Mouse (Mus musculus) 3134 (cell line): ENCODE measurements around the gene Batf.
"Not testable (repeated sequence)": the region's sequence is repeated elsewhere in the genome, so short reads cannot be mapped to it uniquely, and the experiment has no call there.

ENCODE experiments used
- DNase-seq: peaks from one replicate; pipeline ENCODE4 v3.0.0-alpha.2; 2011; ENCODE audit warnings: low spot score; ENCODE audit not compliant: insufficient read length; ENCODE audit errors: extremely low read depth

The Batf gene

GRCm38 (mm10) chr12:85682328-85682727 lies 4.1 kb upstream of the Batf start:
- DNase-seq, result no peak

- no peak for DNase-seq
Observed at GRCm38 (mm10) chr12:85684411-85685275, 1.8 kb upstream of the Batf start.

- DNase-seq, result no peak
Observed at GRCm38 (mm10) chr12:85687217-85687533, 706 bp downstream of the Batf start.

- DNase-seq, result no peak
Observed at GRCm38 (mm10) chr12:85687846-85688245, 1.4 kb downstream of the Batf start.

GRCm38 (mm10) chr12:85695787-85696186 lies 9.3 kb downstream of the Batf start:
- DNase-seq, result no peak

- DNase-seq, result no peak
Observed at GRCm38 (mm10) chr12:85696436-85696835, 10.0 kb downstream of the Batf start.

GRCm38 (mm10) chr12:85698179-85698578 lies 11.7 kb downstream of the Batf start:
- not testable (repeated sequence) for DNase-seq

- DNase-seq, result no peak
Observed at GRCm38 (mm10) chr12:85700191-85700841, 13.8 kb downstream of the Batf start.

- no peak for DNase-seq
Observed at GRCm38 (mm10) chr12:85700842-85701223, 14.4 kb downstream of the Batf start.

GRCm38 (mm10) chr12:85702166-85703055 lies 15.9 kb downstream of the Batf start:
- no peak for DNase-seq

GRCm38 (mm10) chr12:85703507-85703906 lies 17.0 kb downstream of the Batf start:
- no peak for DNase-seq

- DNase-seq, result no peak
Observed at GRCm38 (mm10) chr12:85704566-85704965, 18.1 kb downstream of the Batf start.

- DNase-seq, result peak; percentile 80
Observed at GRCm38 (mm10) chr12:85705002-85705830, 18.7 kb downstream of the Batf start.

- DNase-seq, result no peak
Observed at GRCm38 (mm10) chr12:85705831-85706530, 19.5 kb downstream of the Batf start.

GRCm38 (mm10) chr12:85706906-85707305 lies 20.4 kb downstream of the Batf start:
- no peak for DNase-seq

GRCm38 (mm10) chr12:85707391-85707790 lies 20.9 kb downstream of the Batf start:
- DNase-seq, result no peak

GRCm38 (mm10) chr12:85708556-85708955 lies 22.1 kb downstream of the Batf start:
- no peak for DNase-seq

- DNase-seq, result no peak
Observed at GRCm38 (mm10) chr12:85710695-85711094, 24.2 kb downstream of the Batf start.

GRCm38 (mm10) chr12:85712587-85712986 lies 26.1 kb downstream of the Batf start:
- DNase-seq, result no peak

GRCm38 (mm10) chr12:85714126-85714525 lies 27.7 kb downstream of the Batf start:
- no peak for DNase-seq
